In the genomic region with DNA sequence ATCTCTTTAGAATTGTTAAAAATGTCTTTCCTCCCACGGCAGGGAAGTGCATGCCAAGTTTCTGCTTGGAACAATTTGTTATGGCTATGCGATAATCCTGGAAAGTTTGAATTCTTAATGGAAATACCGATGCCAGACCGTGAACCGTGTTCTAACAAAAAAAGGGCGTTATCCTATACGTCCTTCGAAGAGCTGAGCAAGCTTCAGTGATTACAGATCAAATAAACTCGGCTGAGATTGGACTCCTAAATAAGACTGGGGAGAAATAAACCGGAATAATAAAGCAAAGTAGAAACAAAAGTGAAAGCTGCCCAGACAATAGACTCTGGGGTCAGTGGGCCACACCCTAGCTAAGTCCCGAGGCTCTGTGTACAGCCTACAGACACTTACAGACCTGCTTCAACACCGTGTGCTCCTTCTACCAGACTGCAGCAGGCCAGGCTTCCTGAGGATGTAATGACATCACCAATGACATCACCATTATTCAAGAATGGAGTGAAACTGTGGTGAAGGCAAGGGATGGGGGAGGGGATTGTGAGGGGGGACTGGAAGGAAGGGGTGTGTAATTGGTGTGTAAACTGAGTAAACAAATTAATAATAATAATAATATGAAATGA, we compare ENCODE assay signal across 9 mouse cellular contexts. TPM values are rescaled to one million over a fixed set of nuclear protein-coding genes. Genes with fewer than 3 reads are reported as not detected.
DNase-seq lines count a peak whose midpoint lies in the region; ATAC-seq lines count a peak whose summit lies in the region.
"Had no signal": no experiment of that assay in that cellular context is flagged by ENCODE, and none has a peak within 500 bp of the region (broad histone marks: within the 10 kb centered on the region; RNA-seq: fewer than 3 reads in every experiment).

No protein-coding gene starts in this region.

- H3K9ac ChIP-seq in embryonic facial prominence, embryonic 14.5 days (ENCODE audit: low read depth, low read length) = no peak overlapping the region
- H3K9ac ChIP-seq in lung, embryonic 15.5 days = no peak overlapping the region

- peak; percentile 98 for DNase-seq in heart, adult 11 months
- DNase-seq in heart, postnatal 14 days = no peak
- DNase-seq in 3T3-L1 (ENCODE audit: low read depth, low spot score) = peak; percentile 22
- DNase-seq in embryonic facial prominence, embryonic 14.5 days (ENCODE audit: low spot score) = peak; percentile 46
- DNase-seq in thymus, adult 18-20 months = no peak
- DNase-seq in thymus, postnatal 36 days = no peak
- DNase-seq in cerebellum, adult 9-11 months = no peak
- DNase-seq: adrenal gland, postnatal 25 days had no signal

- peak; percentile 71; the same call in 1 of the 2 replicates for ATAC-seq in embryonic facial prominence, embryonic 14.5 days (ENCODE audit: low read depth)
- 0 out of 2 replicates have a peak, but pooled peaks have one; percentile 46 for ATAC-seq in lung, embryonic 15.5 days (ENCODE audit: borderline replicate concordance, extremely low read depth, low FRiP score, low TSS enrichment)

- intact Hi-C loops in heart, postnatal 14 days (cut with DNase I) = no loop called here

- H3K27ac ChIP-seq in embryonic facial prominence, embryonic 14.5 days (replicated peaks; ENCODE audit: low read depth, low read length) = no peak overlapping the region
- H3K27ac ChIP-seq in lung, embryonic 15.5 days = no peak overlapping the region

- no peak overlapping the region for H3K4me3 ChIP-seq in embryonic facial prominence, embryonic 14.5 days (ENCODE audit: low read depth, low read length)
- no peak overlapping the region for H3K4me3 ChIP-seq in lung, embryonic 15.5 days

- 45% methylated on average over 12 of the region's 12 CpGs for WGBS in embryonic facial prominence, embryonic 14.5 days
- WGBS in lung, embryonic 15.5 days = 41% methylated on average over 12 of the region's 12 CpGs

- H3K27me3 ChIP-seq in embryonic facial prominence, embryonic 14.5 days (replicated peaks; ENCODE audit: control insufficient read depth, insufficient read depth, low read length) = no peaks in the 10 kb centered on the region
- no peaks in the 10 kb centered on the region for H3K27me3 ChIP-seq in lung, embryonic 15.5 days

- no peaks in the 10 kb centered on the region for H3K9me3 ChIP-seq in embryonic facial prominence, embryonic 14.5 days (ENCODE audit: control insufficient read depth, low read length)
- H3K9me3 ChIP-seq in lung, embryonic 15.5 days = no peaks in the 10 kb centered on the region

- no peak overlapping the region for H3K4me2 ChIP-seq in embryonic facial prominence, embryonic 14.5 days (ENCODE audit: low read depth, low read length)
- H3K4me2 ChIP-seq in lung, embryonic 15.5 days = 0 out of 2 replicates have a peak overlapping the region, but pooled peaks have one; percentile 7

- peaks cover 14% of the 10 kb centered on the region for H3K4me1 ChIP-seq in embryonic facial prominence, embryonic 14.5 days (ENCODE audit: control insufficient read depth, insufficient read depth, low read length)
- peaks cover 4% of the 10 kb centered on the region for H3K4me1 ChIP-seq in lung, embryonic 15.5 days

- no peaks in the 10 kb centered on the region for H3K36me3 ChIP-seq in embryonic facial prominence, embryonic 14.5 days (ENCODE audit: control insufficient read depth, insufficient read depth, low read length)
- H3K36me3 ChIP-seq in lung, embryonic 15.5 days = no peaks in the 10 kb centered on the region

RNA-seq across cellular contexts. Expression of a gene that starts 6.2 kb away (rescaled TPM):
- 10 to 100 TPM; 43.3 to 46.1 TPM for total RNA-seq in heart, postnatal 14 days (2021)
- 3.6 and 3.8 TPM in 2 replicates for polyA plus RNA-seq in embryonic facial prominence, embryonic 14.5 days (2014; fragmentation: Nextera tagmentation; extraction: Ambion mirVana)
- 7.4 and 8.5 TPM in 2 replicates for polyA plus RNA-seq in lung, embryonic 15.5 days (2015; fragmentation: Nextera tagmentation; extraction: Ambion mirVana)

Comparison
In these comparisons a context has a peak if more than half of its experiments do, and no peak if none do; other contexts are left out.
1. DNase-seq: peak in heart, adult 11 months (single experiment), 3T3-L1 (single experiment) and embryonic facial prominence, embryonic 14.5 days (single experiment); none in heart, postnatal 14 days (0 of 2), thymus, adult 18-20 months (0 of 2), thymus, postnatal 36 days (0 of 2) and cerebellum, adult 9-11 months (single experiment).